Mouse (Mus musculus) leukemia stem cell, adult 10-12 weeks (primary cell): ENCODE results near the gene AW822073. TPM values are rescaled to one million over a fixed set of nuclear protein-coding genes. Genes with fewer than 3 reads are reported as not detected.

Source experiments
- polyA plus RNA-seq: library from polyadenylated mRNA; stranded (reverse); fragments of >175 nt; gene quantifications from 2 replicates; pipeline ENCODE4 v1.2.3, GENCODE M21; 2012; ENCODE audit warnings: low replicate concordance

The AW822073 gene
- polyA plus RNA-seq, result not detected in 2 replicates

DNA sequence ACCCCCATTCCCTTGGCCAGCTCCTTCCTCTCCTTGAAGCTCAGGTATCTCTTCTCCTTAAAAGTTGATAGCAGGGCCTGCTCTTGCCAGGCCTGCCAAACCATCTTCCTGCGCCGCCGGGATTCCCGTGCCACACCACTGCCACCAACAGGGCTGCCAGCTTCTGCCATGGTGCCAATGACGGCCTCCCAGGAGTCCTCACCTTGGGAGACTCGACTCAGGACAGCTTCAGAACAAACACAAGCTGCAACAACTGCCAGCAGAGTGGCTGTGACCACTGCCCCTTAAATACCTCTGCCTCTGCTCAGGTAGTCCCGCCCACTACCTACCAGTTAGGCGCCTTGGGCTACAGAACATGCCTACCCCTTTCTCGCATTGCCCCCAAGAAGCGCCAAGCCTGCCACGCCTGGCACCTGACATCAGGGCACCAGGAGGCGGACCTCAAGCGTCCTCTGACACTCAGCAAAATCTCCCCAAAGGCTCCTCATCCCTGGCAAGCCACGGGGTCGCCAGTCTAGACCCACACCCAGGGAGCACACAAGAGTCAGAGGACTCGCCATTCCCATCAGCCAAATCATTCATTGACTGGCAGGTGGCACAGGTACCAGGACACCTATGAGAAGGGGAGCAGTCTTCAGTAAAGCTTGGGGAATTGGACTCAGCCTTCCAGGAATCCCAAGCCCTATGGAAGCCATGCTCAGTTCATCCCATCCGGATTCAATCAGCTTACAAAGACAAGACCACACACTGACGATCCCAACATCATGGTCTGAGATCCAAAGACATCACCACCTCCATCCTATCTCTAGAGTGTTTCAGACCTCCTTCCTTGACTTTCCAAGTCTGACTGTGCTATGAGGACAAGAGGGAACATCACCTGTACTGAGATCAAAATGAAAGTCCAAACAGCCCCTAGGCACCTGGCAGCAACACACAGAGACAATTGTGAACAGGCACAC, at the start of gene AW822073:
Gene AW822073 (minus strand): TSS at position 104 of the 959 bp plus-strand sequence.

DNA sequence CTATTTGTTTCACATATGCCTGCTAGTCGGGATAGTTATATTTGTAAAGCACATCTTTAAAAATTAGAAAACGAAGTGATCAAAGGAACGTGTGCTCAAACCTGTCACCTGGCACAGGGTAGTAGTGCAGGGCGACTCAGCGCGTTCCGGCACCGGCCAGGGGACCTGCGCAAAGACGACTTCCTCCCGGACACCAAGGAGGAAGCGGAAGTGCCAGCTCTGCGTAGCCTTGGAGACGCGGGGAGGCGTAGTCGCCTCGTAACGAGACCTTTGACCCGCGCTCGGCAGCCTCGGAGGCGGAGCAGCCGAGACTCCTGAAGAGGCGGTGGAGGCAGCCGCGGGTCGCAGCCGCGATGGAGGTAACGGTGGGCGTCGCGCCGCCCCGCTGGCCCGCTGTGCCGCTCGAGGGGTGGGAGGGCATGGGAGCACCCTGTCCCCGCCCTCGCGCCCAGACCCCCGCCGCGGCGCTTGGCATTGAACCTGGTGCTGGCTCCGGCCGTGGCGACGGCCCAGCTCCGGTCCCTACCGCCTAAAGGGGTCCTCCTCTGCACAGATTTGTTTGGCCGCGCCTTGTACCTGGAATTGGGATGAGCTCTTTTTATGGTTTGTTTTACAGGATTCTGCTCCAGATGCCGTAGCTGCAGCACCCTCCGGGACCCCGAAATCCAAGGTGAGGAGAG, 30.6 kb upstream of the AW822073 start, which contains the start of gene Gcc2:
Gene Gcc2 (plus strand): TSS at position 285 of the 680 bp plus-strand sequence.

DNA sequence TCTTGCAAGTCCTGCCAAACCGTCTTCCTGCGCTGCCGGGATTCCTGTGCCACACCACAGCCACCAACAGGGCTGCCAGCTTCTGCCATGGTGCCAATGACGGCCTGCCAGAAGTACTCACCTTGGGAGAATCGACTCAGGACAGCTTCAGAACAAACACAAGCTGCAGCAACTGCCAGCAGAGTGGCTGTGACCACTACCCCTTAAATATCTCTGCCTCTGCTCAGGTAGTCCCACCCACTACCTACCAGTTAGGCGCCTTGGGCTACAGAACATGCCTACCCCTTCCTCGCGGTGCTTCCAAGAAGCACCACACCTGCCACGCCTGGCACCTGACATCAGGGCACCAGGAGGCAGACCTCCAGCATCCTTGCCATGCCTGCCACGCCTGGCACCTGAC, 11.9 kb upstream of the AW822073 start, which contains the start of gene Gm4981:
Gene Gm4981 (minus strand): TSS at position 89 of the 400 bp plus-strand sequence.

GRCm38 (mm10) chr10:58232641-58232969, 7.9 kb upstream of the AW822073 start, which contains the start of gene Duxf3:
TSS of gene Duxf3 (minus strand) at chr10:58232675.

Other genes starting within 250 kb of the AW822073 start
- not detected in 2 replicates for gene Duxf3, start 7.7 kb upstream of the AW822073 start, polyA plus RNA-seq
- not detected in 2 replicates for gene Gm4981, start 11.8 kb upstream of the AW822073 start, polyA plus RNA-seq
- gene Gcc2, start 30.6 kb upstream of the AW822073 start, polyA plus RNA-seq, result 4.0 and 10.8 TPM in 2 replicates
- 0.90 and 2.9 TPM in 2 replicates for gene Lims1, start 98.5 kb upstream of the AW822073 start, polyA plus RNA-seq
- 1.8 and 7.5 TPM in 2 replicates for gene Ranbp2, start 222.0 kb upstream of the AW822073 start, polyA plus RNA-seq